Mouse (Mus musculus) MEL (cell line): Measurements from ENCODE around the gene Hoxb8. TPM values are rescaled to one million over a fixed set of nuclear protein-coding genes. Genes with fewer than 3 reads are reported as not detected.
A peak's percentile ranks its signal among the peaks of the same experiment; 100 is the strongest.

Experiments used
- DNase-seq: peaks from one replicate; pipeline ENCODE4 v3.0.0; 2011; ENCODE audit warnings: low read depth, low spot score
- H3K27ac ChIP-seq: 2 replicates; pipeline ENCODE4 v1.5.1; 2012; ENCODE audit warnings: low read depth, mild to moderate bottlenecking, control low read depth, low read length, moderate library complexity; ENCODE audit not compliant: control insufficient read depth
- H3K27me3 ChIP-seq, 2 experiments: fragments of 150-350 bp in 1 of 2; sonication (generic) in 1 of 2; 2 replicates each; pipeline ENCODE4 v1.6.1; 2012; ENCODE audit warnings: low read length in 2 of 2, mild to moderate bottlenecking in 2 of 2, improper control_type of control experiment in 1 of 2, moderate library complexity in 1 of 2; ENCODE audit not compliant: insufficient read depth in 2 of 2, control insufficient read depth in 1 of 2
- H3K36me3 ChIP-seq, 2 experiments: 2 replicates each; pipeline ENCODE4 v1.6.1; 2012 to 2014; ENCODE audit warnings: low read length in 2 of 2, improper control_type of control experiment in 1 of 2, inconsistent platforms in 1 of 2, mild to moderate bottlenecking in 1 of 2; ENCODE audit not compliant: insufficient read depth in 2 of 2, control insufficient read depth in 1 of 2
- H3K4me1 ChIP-seq, 2 experiments: fragments of 150-350 bp in 1 of 2; sonication (generic) in 1 of 2; 2 replicates each; pipeline ENCODE4 v1.6.1; 2012; ENCODE audit warnings: low read length in 2 of 2, improper control_type of control experiment in 1 of 2, mild to moderate bottlenecking in 1 of 2; ENCODE audit not compliant: insufficient read depth in 2 of 2, control insufficient read depth in 1 of 2
- H3K4me3 ChIP-seq, 2 experiments: fragments of 150-350 bp in 1 of 2; sonication (generic) in 1 of 2; 2 replicates each; pipeline ENCODE4 v1.5.1; 2012; ENCODE audit warnings: low read depth in 2 of 2, low read length in 2 of 2, mild to moderate bottlenecking in 2 of 2, moderate library complexity in 2 of 2, control low read depth in 1 of 2, improper control_type of control experiment in 1 of 2; ENCODE audit not compliant: control insufficient read depth in 1 of 2, insufficient read depth in 1 of 2
- H3K79me2 ChIP-seq: 2 replicates; pipeline ENCODE4 v1.6.1; 2012; ENCODE audit warnings: mild to moderate bottlenecking, low read length, moderate library complexity; ENCODE audit not compliant: control insufficient read depth, poor library complexity, insufficient read depth
- H3K9ac ChIP-seq: 2 replicates; pipeline ENCODE4 v1.6.1; 2012; ENCODE audit warnings: low read depth, mild to moderate bottlenecking, control low read depth, low read length, moderate library complexity; ENCODE audit not compliant: control insufficient read depth, poor library complexity, severe bottlenecking
- H3K9me3 ChIP-seq: fragments of 150-350 bp; sonication (generic); replicated peaks from 2 replicates; pipeline ENCODE4 v1.6.1; 2012; ENCODE audit warnings: mild to moderate bottlenecking, low read length, improper control_type of control experiment, moderate library complexity; ENCODE audit not compliant: insufficient read depth
- CHD1 ChIP-seq: IDR thresholded peaks from 2 replicates; pipeline ENCODE4 v1.6.1; 2012; ENCODE audit warnings: low read depth, mild to moderate bottlenecking, inconsistent platforms, low read length, improper control_type of control experiment
- CTCF ChIP-seq, 3 experiments: IDR thresholded peaks in 2 of 3; conservative IDR thresholded peaks in 1 of 3; 2 replicates each; pipeline ENCODE4 v1.5.1; 2011 to 2012; ENCODE audit warnings: low read length in 3 of 3, low read depth in 2 of 3, mild to moderate bottlenecking in 2 of 3, improper control_type of control experiment in 1 of 3, inconsistent platforms in 1 of 3, mixed read lengths in 1 of 3, moderate library complexity in 1 of 3; ENCODE audit not compliant: control insufficient read depth in 1 of 3, insufficient read depth in 1 of 3, poor library complexity in 1 of 3, severe bottlenecking in 1 of 3
- ELF1 ChIP-seq: IDR thresholded peaks from 2 replicates; pipeline ENCODE4 v1.6.1; 2014; ENCODE audit warnings: low read depth, mild to moderate bottlenecking, inconsistent platforms, low read length, improper control_type of control experiment, moderate library complexity
- ETS1 ChIP-seq: IDR thresholded peaks from 2 replicates; pipeline ENCODE4 v1.6.1; 2012; ENCODE audit warnings: low read depth, mild to moderate bottlenecking, inconsistent platforms, low read length, improper control_type of control experiment, moderate library complexity
- HCFC1 ChIP-seq: IDR thresholded peaks from 2 replicates; pipeline ENCODE4 v1.6.1; 2012; ENCODE audit warnings: low read depth, mild to moderate bottlenecking, inconsistent platforms, low read length, improper control_type of control experiment, moderate library complexity
- MAFK ChIP-seq: IDR thresholded peaks from 2 replicates; pipeline ENCODE4 v1.6.1; 2011; ENCODE audit warnings: low read depth, mild to moderate bottlenecking, low read length, improper control_type of control experiment, borderline replicate concordance
- MAX ChIP-seq: IDR thresholded peaks from 2 replicates; pipeline ENCODE4 v1.6.1; 2011; ENCODE audit warnings: low read length, improper control_type of control experiment
- MAZ ChIP-seq: IDR thresholded peaks from 2 replicates; pipeline ENCODE4 v1.6.1; 2012; ENCODE audit warnings: low read depth, mild to moderate bottlenecking, inconsistent platforms, low read length, improper control_type of control experiment
- MEF2A ChIP-seq: IDR thresholded peaks from 2 replicates; pipeline ENCODE4 v1.6.1; 2014; ENCODE audit warnings: low read depth, mild to moderate bottlenecking, inconsistent platforms, low read length, improper control_type of control experiment; ENCODE audit not compliant: poor library complexity, insufficient replicate concordance, severe bottlenecking; ENCODE audit errors: extremely low read depth
- MXI1 ChIP-seq: IDR thresholded peaks from 2 replicates; pipeline ENCODE4 v1.6.1; 2011; ENCODE audit warnings: mild to moderate bottlenecking, low read depth, low read length, improper control_type of control experiment
- MYB ChIP-seq: IDR thresholded peaks from 2 replicates; pipeline ENCODE4 v1.6.1; 2011; ENCODE audit warnings: mild to moderate bottlenecking, low read depth, low read length, improper control_type of control experiment
- MYC ChIP-seq: IDR thresholded peaks from 2 replicates; pipeline ENCODE4 v1.6.1; 2011; ENCODE audit warnings: low read depth, mild to moderate bottlenecking, low read length, improper control_type of control experiment, moderate library complexity
- NELFE ChIP-seq: IDR thresholded peaks from 2 replicates; pipeline ENCODE4 v1.6.1; 2011; ENCODE audit warnings: low read depth, low read length, improper control_type of control experiment
- RAD21 ChIP-seq: IDR thresholded peaks from 2 replicates; pipeline ENCODE4 v1.6.1; 2011; ENCODE audit warnings: mild to moderate bottlenecking, low read depth, low read length, improper control_type of control experiment
- SIN3A ChIP-seq: IDR thresholded peaks from 2 replicates; pipeline ENCODE4 v1.6.1; 2012; ENCODE audit warnings: low read length, improper control_type of control experiment, inconsistent platforms
- TCF12 ChIP-seq: IDR thresholded peaks from 2 replicates; pipeline ENCODE4 v1.6.1; 2014; ENCODE audit warnings: low read depth, mild to moderate bottlenecking, inconsistent platforms, low read length, improper control_type of control experiment, moderate library complexity
- USF2 ChIP-seq, 2 experiments: IDR thresholded peaks; 2 replicates each; pipeline ENCODE4 v1.6.1; 2011 to 2012; ENCODE audit warnings: improper control_type of control experiment in 2 of 2, low read length in 2 of 2, borderline replicate concordance in 1 of 2, inconsistent platforms in 1 of 2, low read depth in 1 of 2, mild to moderate bottlenecking in 1 of 2; ENCODE audit not compliant: insufficient read depth in 1 of 2
- polyA plus RNA-seq, 2 experiments: library from polyadenylated mRNA; stranded (reverse) in 1 of 2; unstranded in 1 of 2; fragments of >175 nt in 1 of 2; fragments of >200 nt in 1 of 2; gene quantifications; 2 replicates each; pipeline versions ENCODE4 v1.2.1 to v1.2.4; 2012; ENCODE audit warnings: low replicate concordance in 2 of 2, low read depth in 1 of 2; ENCODE audit not compliant: insufficient read length in 2 of 2, insufficient read depth in 1 of 2, missing spikeins in 1 of 2
- total RNA-seq: library from RNA; depleted of rRNA; stranded (reverse); fragments of 300-350 nt; gene quantifications from 2 replicates; pipeline ENCODE4 v1.2.3, GENCODE M21; 2012

Hoxb8 gene
- total and polyA plus RNA-seq, 3 experiments = not detected

- DNase-seq = no peak
- Histone ChIP-seq H3K27ac (no peak overlapping the region), H3K27me3 (peaks cover 12 to 15% of the 10 kb centered on the region in 2 experiments), H3K9me3 (no peaks in the 10 kb centered on the region), H3K4me3 (no peak overlapping the region), H3K9ac (no peak overlapping the region), H3K4me1 (no peaks in the 10 kb centered on the region), H3K36me3 (no peaks in the 10 kb centered on the region), H3K79me2 (no peaks in the 10 kb centered on the region)
- TF ChIP-seq MAX (no peak), CTCF (IDR thresholded peaks at IDR 0.05 in 2 of 3, conservative IDR thresholded peaks at IDR 0.05 in 1 of 3; ENCODE audit: control insufficient read depth in 1 of 3, insufficient read depth in 1 of 3, low read depth in 2 of 3, low read length in 3 of 3, poor library complexity in 1 of 3, severe bottlenecking in 1 of 3) (peak in 2 of 3 experiments; percentile 14 to 15; a peak in 1 of 6 replicates)
Observed at GRCm38 (mm10) chr11:96255996-96256445, 25.7 kb upstream of the Hoxb8 start.

- Histone ChIP-seq H3K36me3 (no peaks in the 10 kb centered on the region), H3K27me3 (peaks cover 12 to 15% of the 10 kb centered on the region in 2 experiments), H3K79me2 (no peaks in the 10 kb centered on the region), H3K4me3 (no peak overlapping the region), H3K4me1 (no peaks in the 10 kb centered on the region), H3K27ac (no peak overlapping the region), H3K9ac (no peak overlapping the region), H3K9me3 (no peaks in the 10 kb centered on the region)
- no peak for TF ChIP-seq MAZ
- no peak for TF ChIP-seq ETS1
- no peak for TF ChIP-seq HCFC1
- no peak for TF ChIP-seq RAD21
- TF ChIP-seq MXI1 = no peak
- no peak for TF ChIP-seq MEF2A
- no peak for TF ChIP-seq SIN3A
- no peak for TF ChIP-seq TCF12
- TF ChIP-seq MAFK = no peak
- no peak for TF ChIP-seq CHD1
- TF ChIP-seq MYB = no peak
- no peak for TF ChIP-seq NELFE
- TF ChIP-seq ELF1 = no peak
- TF ChIP-seq USF2 (IDR thresholded peaks at IDR 0.05; ENCODE audit: borderline replicate concordance in 1 of 2, insufficient read depth in 1 of 2, low read depth in 1 of 2, low read length in 2 of 2) = no peak
- no peak for TF ChIP-seq MYC
- no peak for DNase-seq
Observed at GRCm38 (mm10) chr11:96257141-96257540, 24.6 kb upstream of the Hoxb8 start.
